Mouse (Mus musculus): ENCODE measurements around the gene Zfp786. TPM values are rescaled to one million over a fixed set of nuclear protein-coding genes. Genes with fewer than 3 reads are reported as not detected.

Gene Zfp786
- 0.19 and 0.37 TPM in 2 replicates for polyA plus RNA-seq (2012; rRNA removed)

- H3K36me3 ChIP-seq (ENCODE audit: control insufficient read depth, insufficient read depth, low read length) = no peaks in the 10 kb centered on the region
- H3K4me1 ChIP-seq (ENCODE audit: control insufficient read depth, insufficient read depth, low read length) = no peaks in the 10 kb centered on the region; the same call in 1 of the 2 replicates
- 1% methylated on average over 64 of the region's 64 CpGs for WGBS
- peak; percentile 94 for DNase-seq
- H3K27ac ChIP-seq (ENCODE audit: insufficient read depth, low read depth, low read length) = 0 out of 2 replicates have a peak within 1 kb of the TSS, but pooled peaks have one; percentile 14
- H3K27me3 ChIP-seq (replicated peaks; ENCODE audit: control insufficient read depth, insufficient read depth, low read length) = no peaks in the 10 kb centered on the region
- H3K4me3 ChIP-seq (ENCODE audit: insufficient read depth, low read depth, low read length) = peak within 1 kb of the TSS; percentile 76
- no peak for TF ChIP-seq POLR2A (IDR thresholded peaks at IDR 0.05; ENCODE audit: low read depth, low read length)
- peak; percentile 89 for TF ChIP-seq CTCF (conservative IDR thresholded peaks at IDR 0.05; ENCODE audit: insufficient read depth, insufficient read length, low read depth, low read length)
Measured at GRCm38 (mm10) chr6:47830104-47831078, at the start of gene Zfp786. Gene Zfp786, minus strand, starts transcription at chr6:47830867.

DNA sequence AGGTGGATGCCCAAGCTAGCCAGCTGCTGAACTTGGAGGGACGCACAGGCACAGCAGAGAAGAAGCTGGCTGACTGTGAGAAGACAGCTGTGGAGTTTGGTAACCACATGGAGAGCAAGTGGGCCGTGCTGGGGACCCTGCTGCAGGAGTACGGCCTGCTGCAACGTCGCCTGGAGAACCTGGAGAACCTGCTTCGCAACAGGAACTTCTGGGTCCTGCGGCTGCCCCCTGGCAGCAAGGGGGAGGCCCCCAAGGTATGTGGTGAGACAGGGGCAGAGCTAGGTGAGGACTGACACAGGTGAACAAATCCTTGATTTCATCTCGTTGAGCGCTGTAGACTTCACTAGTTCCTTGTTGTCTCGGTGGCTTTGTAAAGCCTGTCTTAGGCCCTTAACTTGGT is 49.5 kb upstream of the Zfp786 start:
- 93% methylated on average over 10 of the region's 10 CpGs for WGBS

DNA sequence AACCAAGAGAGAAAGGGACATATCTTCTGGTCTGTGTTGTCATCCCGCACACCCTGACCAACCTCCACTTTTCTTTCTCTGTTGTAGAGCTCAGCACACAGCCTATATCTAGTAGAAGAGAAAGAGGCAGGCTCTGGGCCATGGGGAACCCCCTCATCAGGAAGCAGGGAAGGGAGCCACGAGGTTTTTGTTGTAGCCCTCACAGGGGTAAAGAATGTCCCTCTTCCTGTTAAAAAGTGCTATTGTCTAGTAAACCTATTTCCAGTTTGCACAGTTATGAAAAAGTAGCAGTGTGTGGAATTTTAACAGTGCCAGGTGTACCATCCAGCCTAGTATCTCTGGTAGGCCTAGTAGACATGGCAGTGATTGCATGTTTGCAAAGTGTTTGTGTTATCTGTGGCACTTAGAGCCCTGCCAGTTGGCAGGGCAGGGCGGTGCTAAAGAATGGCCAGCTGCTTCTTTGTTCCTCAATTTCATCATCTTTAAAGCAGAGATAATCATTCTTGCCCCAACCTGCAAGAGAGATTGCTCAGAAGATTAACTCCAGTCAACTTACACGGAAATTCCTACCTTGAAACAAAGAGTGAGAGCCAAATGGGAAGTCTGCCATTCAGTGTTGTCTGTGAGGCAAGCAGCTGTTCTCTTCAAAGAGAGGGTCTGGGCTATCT is 48.5 kb upstream of the Zfp786 start:
- no peak for TF ChIP-seq POLR2A (IDR thresholded peaks at IDR 0.05; ENCODE audit: low read depth, low read length)
- TF ChIP-seq CTCF (conservative IDR thresholded peaks at IDR 0.05; ENCODE audit: insufficient read depth, insufficient read length, low read depth, low read length) = no peak
- Histone ChIP-seq H3K4me1 (ENCODE audit: control insufficient read depth, insufficient read depth, low read length) (peaks cover 12% of the 10 kb centered on the region; the same call in 1 of the 2 replicates), H3K36me3 (ENCODE audit: control insufficient read depth, insufficient read depth, low read length) (no peaks in the 10 kb centered on the region), H3K27ac (ENCODE audit: insufficient read depth, low read depth, low read length) (no peak overlapping the region), H3K4me3 (ENCODE audit: insufficient read depth, low read depth, low read length) (no peak overlapping the region), H3K27me3 (replicated peaks; ENCODE audit: control insufficient read depth, insufficient read depth, low read length) (no peaks in the 10 kb centered on the region)
- no peak for DNase-seq
- 64% methylated on average over 4 of the region's 4 CpGs for WGBS

More for the DNA sequence above, 49.5 kb upstream of the Zfp786 start:
- no peaks in the 10 kb centered on the region for H3K27me3 ChIP-seq (replicated peaks; ENCODE audit: control insufficient read depth, insufficient read depth, low read length)
- no peak for DNase-seq
- H3K27ac ChIP-seq (ENCODE audit: insufficient read depth, low read depth, low read length) = no peak overlapping the region
- no peaks in the 10 kb centered on the region for H3K36me3 ChIP-seq (ENCODE audit: control insufficient read depth, insufficient read depth, low read length)
- peaks cover 12% of the 10 kb centered on the region; the same call in 1 of the 2 replicates for H3K4me1 ChIP-seq (ENCODE audit: control insufficient read depth, insufficient read depth, low read length)
- TF ChIP-seq POLR2A (IDR thresholded peaks at IDR 0.05; ENCODE audit: low read depth, low read length) (no peak), CTCF (conservative IDR thresholded peaks at IDR 0.05; ENCODE audit: insufficient read depth, insufficient read length, low read depth, low read length) (no peak)
- no peak overlapping the region for H3K4me3 ChIP-seq (ENCODE audit: insufficient read depth, low read depth, low read length)

DNA sequence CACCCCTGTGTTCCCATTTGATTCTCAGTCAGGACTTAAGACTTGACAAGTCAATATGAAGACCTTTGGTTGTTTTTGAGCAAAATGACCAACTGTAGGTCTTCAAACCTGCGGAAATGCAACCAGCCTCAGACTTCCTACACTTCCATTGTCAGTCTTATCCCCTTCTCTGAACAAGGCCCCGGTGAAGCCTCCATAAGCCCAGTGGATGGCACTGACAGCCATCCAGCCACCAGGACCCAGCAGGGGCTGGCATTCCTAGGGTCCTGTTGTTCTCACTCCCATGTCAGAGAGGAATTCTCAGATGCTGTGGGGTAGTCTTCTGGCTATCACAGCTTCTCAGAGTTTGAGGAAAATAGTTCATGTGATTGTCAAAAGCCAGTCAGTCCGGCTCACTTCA is 47.9 kb upstream of the Zfp786 start:
- Histone ChIP-seq H3K27me3 (replicated peaks; ENCODE audit: control insufficient read depth, insufficient read depth, low read length) (no peaks in the 10 kb centered on the region), H3K4me3 (ENCODE audit: insufficient read depth, low read depth, low read length) (peak overlapping the region; percentile 95; the same call in 1 of the 2 replicates), H3K36me3 (ENCODE audit: control insufficient read depth, insufficient read depth, low read length) (no peaks in the 10 kb centered on the region), H3K4me1 (ENCODE audit: control insufficient read depth, insufficient read depth, low read length) (peaks cover 12% of the 10 kb centered on the region; the same call in 1 of the 2 replicates), H3K27ac (ENCODE audit: insufficient read depth, low read depth, low read length) (0 out of 2 replicates have a peak overlapping the region, but pooled peaks have one; percentile 21)
- DNase-seq = no peak
- WGBS = 46% methylated on average over 3 of the region's 3 CpGs
- no peak for TF ChIP-seq CTCF (conservative IDR thresholded peaks at IDR 0.05; ENCODE audit: insufficient read depth, insufficient read length, low read depth, low read length)
- no peak for TF ChIP-seq POLR2A (IDR thresholded peaks at IDR 0.05; ENCODE audit: low read depth, low read length)

DNA sequence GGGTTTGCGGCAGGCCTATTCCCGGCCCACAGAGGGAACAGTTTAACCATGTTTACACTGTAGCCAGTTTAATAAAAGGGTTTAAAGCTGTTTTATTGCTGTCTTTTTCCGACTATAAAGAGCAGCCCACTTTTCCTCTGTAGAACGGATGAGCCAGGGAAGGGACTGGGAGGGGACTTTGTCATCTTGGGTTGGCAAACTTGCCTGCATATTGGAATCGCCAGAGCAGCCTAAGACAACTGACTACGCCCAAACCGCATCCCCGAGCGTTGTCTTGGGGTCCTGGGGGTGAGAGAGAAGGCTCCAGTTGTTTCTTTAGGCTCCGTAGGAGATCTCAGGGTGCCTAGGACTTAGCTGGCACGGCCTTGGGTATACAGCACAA is 47.5 kb upstream of the Zfp786 start:
- H3K4me3 ChIP-seq (ENCODE audit: insufficient read depth, low read depth, low read length) = peak overlapping the region; percentile 95
- H3K36me3 ChIP-seq (ENCODE audit: control insufficient read depth, insufficient read depth, low read length) = no peaks in the 10 kb centered on the region
- WGBS = under 1% methylated on average over 11 of the region's 11 CpGs
- TF ChIP-seq CTCF (conservative IDR thresholded peaks at IDR 0.05; ENCODE audit: insufficient read depth, insufficient read length, low read depth, low read length) (no peak), POLR2A (IDR thresholded peaks at IDR 0.05; ENCODE audit: low read depth, low read length) (no peak)
- H3K4me1 ChIP-seq (ENCODE audit: control insufficient read depth, insufficient read depth, low read length) = peaks cover 12% of the 10 kb centered on the region; the same call in 1 of the 2 replicates
- no peak for DNase-seq
- H3K27me3 ChIP-seq (replicated peaks; ENCODE audit: control insufficient read depth, insufficient read depth, low read length) = no peaks in the 10 kb centered on the region
- H3K27ac ChIP-seq (ENCODE audit: insufficient read depth, low read depth, low read length) = peak overlapping the region; percentile 55

- under 1% methylated on average over 71 of the region's 71 CpGs for WGBS
- peak; percentile 95 for DNase-seq
- peak overlapping the region; percentile 97 for H3K27ac ChIP-seq (ENCODE audit: insufficient read depth, low read depth, low read length)
- H3K4me1 ChIP-seq (ENCODE audit: control insufficient read depth, insufficient read depth, low read length) = peaks cover 12% of the 10 kb centered on the region; the same call in 1 of the 2 replicates
- no peaks in the 10 kb centered on the region for H3K36me3 ChIP-seq (ENCODE audit: control insufficient read depth, insufficient read depth, low read length)
- TF ChIP-seq CTCF (conservative IDR thresholded peaks at IDR 0.05; ENCODE audit: insufficient read depth, insufficient read length, low read depth, low read length) (peak; percentile 61), POLR2A (IDR thresholded peaks at IDR 0.05; ENCODE audit: low read depth, low read length) (peak; percentile 48)
- H3K4me3 ChIP-seq (ENCODE audit: insufficient read depth, low read depth, low read length) = peak overlapping the region; percentile 95
- H3K27me3 ChIP-seq (replicated peaks; ENCODE audit: control insufficient read depth, insufficient read depth, low read length) = no peaks in the 10 kb centered on the region
Measured at GRCm38 (mm10) chr6:47877461-47878132, 46.9 kb upstream of the Zfp786 start.

All from kidney, adult 2 months (tissue).